Mouse (Mus musculus): Measurements from ENCODE around the gene Rgl1.
A peak's percentile ranks its signal among the peaks of the same experiment; 100 is the strongest.

The Rgl1 gene

GRCm38 (mm10) chr1:152587431-152587830, 178.7 kb downstream of the Rgl1 start:
- no peak for DNase-seq (ENCODE audit: inconsistent ontology term)

GRCm38 (mm10) chr1:152585385-152585984, 180.7 kb downstream of the Rgl1 start:
- no peak for DNase-seq (ENCODE audit: inconsistent ontology term)

GRCm38 (mm10) chr1:152584933-152585332, 181.2 kb downstream of the Rgl1 start:
- DNase-seq (ENCODE audit: inconsistent ontology term), result no peak

- no peak for DNase-seq (ENCODE audit: inconsistent ontology term)
These were observed 184.8 kb downstream of the Rgl1 start for GRCm38 (mm10) chr1:152581127-152581905.

- no peak for DNase-seq (ENCODE audit: inconsistent ontology term)
These were observed 187.2 kb downstream of the Rgl1 start for GRCm38 (mm10) chr1:152578944-152579343.

GRCm38 (mm10) chr1:152578108-152578721, 187.9 kb downstream of the Rgl1 start:
- peak; percentile 58 for DNase-seq (ENCODE audit: inconsistent ontology term)

GRCm38 (mm10) chr1:152576614-152577144, 189.5 kb downstream of the Rgl1 start:
- peak; percentile 60 for DNase-seq (ENCODE audit: inconsistent ontology term)

- no peak for DNase-seq (ENCODE audit: inconsistent ontology term)
These were observed 191.1 kb downstream of the Rgl1 start for GRCm38 (mm10) chr1:152575096-152575495.

- peak; percentile 48 for DNase-seq (ENCODE audit: inconsistent ontology term)
These were observed 192.6 kb downstream of the Rgl1 start for GRCm38 (mm10) chr1:152573470-152574059.

- DNase-seq (ENCODE audit: inconsistent ontology term), result no peak
These were observed 193.2 kb downstream of the Rgl1 start for GRCm38 (mm10) chr1:152572755-152573469.

- DNase-seq (ENCODE audit: inconsistent ontology term), result no peak
These were observed 194.8 kb downstream of the Rgl1 start for GRCm38 (mm10) chr1:152571340-152571739.

- DNase-seq (ENCODE audit: inconsistent ontology term), result no peak
These were observed 195.5 kb downstream of the Rgl1 start for GRCm38 (mm10) chr1:152570681-152571080.

- no peak for DNase-seq (ENCODE audit: inconsistent ontology term)
These were observed 202.9 kb downstream of the Rgl1 start for GRCm38 (mm10) chr1:152563282-152563681.

- no peak for DNase-seq (ENCODE audit: inconsistent ontology term)
These were observed 203.3 kb downstream of the Rgl1 start for GRCm38 (mm10) chr1:152562877-152563276.

GRCm38 (mm10) chr1:152560477-152560876, 205.7 kb downstream of the Rgl1 start:
- DNase-seq (ENCODE audit: inconsistent ontology term), result peak; percentile 57

GRCm38 (mm10) chr1:152556576-152557281, 209.4 kb downstream of the Rgl1 start:
- DNase-seq (ENCODE audit: inconsistent ontology term), result no peak

- DNase-seq (ENCODE audit: inconsistent ontology term), result peak; percentile 98
These were observed 210.1 kb downstream of the Rgl1 start for GRCm38 (mm10) chr1:152555944-152556573.

GRCm38 (mm10) chr1:152553912-152554547, 212.1 kb downstream of the Rgl1 start:
- DNase-seq (ENCODE audit: inconsistent ontology term), result no peak

- no peak for DNase-seq (ENCODE audit: inconsistent ontology term)
These were observed 215.2 kb downstream of the Rgl1 start for GRCm38 (mm10) chr1:152550973-152551372.

GRCm38 (mm10) chr1:152550544-152550943, 215.6 kb downstream of the Rgl1 start:
- no peak for DNase-seq (ENCODE audit: inconsistent ontology term)
